Mouse (Mus musculus) spleen, adult 2 months (tissue): ENCODE data around the gene Ice2. TPM values are rescaled to one million over a fixed set of nuclear protein-coding genes. Genes with fewer than 3 reads are reported as not detected.

Experiments
- DNase-seq, 2 experiments: peaks; one replicate each; pipeline versions ENCODE4 v3.0.0 to v3.0.0-alpha.2; 2012 to 2021; ENCODE audit warnings: low spot score in 2 of 2, low read depth in 1 of 2
- H3K27ac ChIP-seq: fragments of 200-500 bp; 2 replicates; pipeline ENCODE4 v1.5.1; 2012; ENCODE audit warnings: low read length, inconsistent platforms; ENCODE audit not compliant: insufficient read depth
- H3K27me3 ChIP-seq: fragments of 200-500 bp; 2 replicates; pipeline ENCODE4 v1.6.1; 2012; ENCODE audit warnings: mild to moderate bottlenecking, moderate library complexity, low read length, inconsistent platforms; ENCODE audit not compliant: control insufficient read depth, insufficient read depth
- H3K36me3 ChIP-seq: fragments of 200-500 bp; 2 replicates; pipeline ENCODE4 v1.6.1; 2012; ENCODE audit warnings: mild to moderate bottlenecking, low read length, inconsistent platforms; ENCODE audit not compliant: control insufficient read depth, insufficient read depth
- H3K4me1 ChIP-seq: fragments of 200-500 bp; 2 replicates; pipeline ENCODE4 v1.6.1; 2011; ENCODE audit warnings: inconsistent platforms; ENCODE audit not compliant: control insufficient read depth, insufficient read depth, insufficient read length
- H3K4me3 ChIP-seq: fragments of 200-500 bp; 2 replicates; pipeline ENCODE4 v1.5.1; 2011; ENCODE audit warnings: mild to moderate bottlenecking, inconsistent platforms; ENCODE audit not compliant: insufficient read depth, insufficient read length; ENCODE audit errors: extremely low read depth
- CTCF ChIP-seq: fragments of 200-500 bp; IDR thresholded peaks from 2 replicates; pipeline ENCODE4 v1.5.1; 2011; ENCODE audit warnings: mild to moderate bottlenecking, inconsistent platforms; ENCODE audit not compliant: insufficient read depth, insufficient read length, insufficient replicate concordance; ENCODE audit errors: extremely low read depth
- POLR2A ChIP-seq: fragments of 200-500 bp; IDR thresholded peaks from 2 replicates; pipeline ENCODE4 v1.6.1; 2011; ENCODE audit warnings: low read depth, low read length, inconsistent platforms
- WGBS: fragments of 180-500 bp; shearing (Covaris S2); methylation state at CpG from one replicate; pipeline ENCODE4 v1.1.7; 2018; 5-methylcytosine and 5-hydroxymethylcytosine counted together
- polyA plus RNA-seq: library from polyadenylated mRNA; depleted of rRNA; stranded (reverse); fragments of >200 nt; gene quantifications from 2 replicates; pipeline ENCODE4 v1.2.3, GENCODE M21; 2012

Gene Ice2
- polyA plus RNA-seq, 1 experiment, result 2.6 TPM

DNA sequence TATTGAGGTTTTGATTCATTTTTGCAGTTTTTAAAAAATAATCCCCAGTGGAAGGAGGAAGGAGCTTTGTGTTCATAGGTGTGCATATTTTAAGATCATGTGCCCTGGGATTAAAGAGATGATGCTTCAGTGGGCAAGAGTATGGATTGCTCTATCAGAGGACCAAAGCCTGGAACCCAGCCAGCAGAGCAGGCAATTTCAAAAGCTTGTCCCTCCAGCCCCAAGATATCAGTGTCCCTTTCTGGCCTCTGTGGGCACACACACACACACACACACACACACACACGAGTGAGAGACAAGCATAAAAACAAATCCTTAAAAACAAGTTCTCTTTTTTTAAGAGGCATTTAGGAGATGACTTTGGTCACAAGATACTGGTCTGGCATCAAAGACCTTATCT lies 17.2 kb upstream of the Ice2 start:
- no peak overlapping the region for H3K4me3 ChIP-seq
- H3K4me1 ChIP-seq, result peaks cover 10% of the 10 kb centered on the region; the same call in 1 of the 2 replicates
- H3K27ac ChIP-seq, result no peak overlapping the region
- no peaks in the 10 kb centered on the region for H3K27me3 ChIP-seq
- WGBS, result 64% methylated on average over 1 of the region's 1 CpGs
- no peak for DNase-seq
- TF ChIP-seq CTCF (no peak), POLR2A (no peak)
- no peaks in the 10 kb centered on the region for H3K36me3 ChIP-seq

GRCm38 (mm10) chr9:69381741-69382140 lies 16.0 kb upstream of the Ice2 start:
- TF ChIP-seq POLR2A (no peak), CTCF (no peak)
- no peaks in the 10 kb centered on the region for H3K27me3 ChIP-seq
- H3K36me3 ChIP-seq, result no peaks in the 10 kb centered on the region
- H3K27ac ChIP-seq, result no peak overlapping the region
- no peak for DNase-seq
- H3K4me1 ChIP-seq, result peaks cover 10% of the 10 kb centered on the region; the same call in 1 of the 2 replicates
- no peak overlapping the region for H3K4me3 ChIP-seq
- 69% methylated on average over 7 of the region's 7 CpGs for WGBS

- TF ChIP-seq CTCF, result no peak
- no peak for TF ChIP-seq POLR2A
- Histone ChIP-seq H3K4me3 (no peak overlapping the region), H3K27me3 (no peaks in the 10 kb centered on the region), H3K36me3 (no peaks in the 10 kb centered on the region), H3K4me1 (no peaks in the 10 kb centered on the region), H3K27ac (no peak overlapping the region)
- DNase-seq, result no peak
- WGBS, result 96% methylated on average over 17 of the region's 17 CpGs
These were observed 13.2 kb upstream of the Ice2 start for GRCm38 (mm10) chr9:69384475-69384874.

GRCm38 (mm10) chr9:69384905-69385304 lies 12.8 kb upstream of the Ice2 start:
- WGBS, result 90% methylated on average over 1 of the region's 1 CpGs
- Histone ChIP-seq H3K4me3 (no peak overlapping the region), H3K36me3 (no peaks in the 10 kb centered on the region), H3K27me3 (no peaks in the 10 kb centered on the region), H3K27ac (no peak overlapping the region), H3K4me1 (no peaks in the 10 kb centered on the region)
- no peak for DNase-seq
- TF ChIP-seq CTCF (no peak), POLR2A (no peak)

DNA sequence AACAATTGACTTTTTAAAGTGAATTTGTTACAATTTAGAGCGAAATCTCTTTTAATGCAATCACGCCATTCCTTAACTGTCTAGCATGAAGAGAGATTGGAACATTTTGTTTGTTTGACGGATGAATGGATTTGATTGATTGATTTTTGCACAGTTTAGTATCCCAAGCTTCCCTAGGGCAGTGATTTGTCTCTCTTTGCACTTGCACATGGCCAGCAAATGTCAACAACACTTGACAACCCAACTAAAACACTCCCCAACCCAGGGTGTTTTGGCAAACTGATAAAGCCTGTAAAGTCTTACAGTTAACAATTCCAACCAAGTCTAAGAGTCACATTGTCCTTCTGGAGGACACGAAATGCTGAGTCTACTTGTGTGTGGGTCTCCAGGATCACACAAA lies 10.4 kb upstream of the Ice2 start:
- Histone ChIP-seq H3K4me3 (no peak overlapping the region), H3K27me3 (no peaks in the 10 kb centered on the region), H3K4me1 (no peaks in the 10 kb centered on the region), H3K27ac (no peak overlapping the region), H3K36me3 (no peaks in the 10 kb centered on the region)
- 91% methylated on average over 4 of the region's 4 CpGs for WGBS
- DNase-seq, result no peak
- no peak for TF ChIP-seq CTCF
- no peak for TF ChIP-seq POLR2A

DNA sequence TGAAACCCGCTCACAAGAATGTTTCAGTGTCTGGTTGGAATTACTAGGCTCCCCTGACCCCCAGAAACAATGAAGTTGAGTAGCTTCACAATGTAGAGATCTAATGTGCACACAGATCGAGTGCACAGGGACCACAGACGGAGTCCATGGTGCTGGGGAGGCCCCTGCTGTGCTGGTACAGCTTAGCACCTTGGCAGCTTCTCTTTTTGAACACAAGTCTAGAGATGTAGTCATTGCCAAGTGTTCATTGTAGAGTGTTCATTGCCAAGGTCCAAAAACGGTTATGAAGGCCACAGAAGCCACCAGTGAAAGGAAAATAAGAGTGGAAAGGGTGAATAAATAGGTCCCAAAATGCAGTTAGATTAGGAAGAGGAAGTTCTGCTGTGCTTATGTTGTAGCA lies 7.1 kb upstream of the Ice2 start:
- Histone ChIP-seq H3K4me1 (no peaks in the 10 kb centered on the region), H3K27me3 (no peaks in the 10 kb centered on the region), H3K27ac (no peak overlapping the region), H3K36me3 (no peaks in the 10 kb centered on the region), H3K4me3 (no peak overlapping the region)
- no peak for DNase-seq
- no peak for TF ChIP-seq POLR2A
- TF ChIP-seq CTCF, result no peak
- 72% methylated on average over 4 of the region's 4 CpGs for WGBS

DNA sequence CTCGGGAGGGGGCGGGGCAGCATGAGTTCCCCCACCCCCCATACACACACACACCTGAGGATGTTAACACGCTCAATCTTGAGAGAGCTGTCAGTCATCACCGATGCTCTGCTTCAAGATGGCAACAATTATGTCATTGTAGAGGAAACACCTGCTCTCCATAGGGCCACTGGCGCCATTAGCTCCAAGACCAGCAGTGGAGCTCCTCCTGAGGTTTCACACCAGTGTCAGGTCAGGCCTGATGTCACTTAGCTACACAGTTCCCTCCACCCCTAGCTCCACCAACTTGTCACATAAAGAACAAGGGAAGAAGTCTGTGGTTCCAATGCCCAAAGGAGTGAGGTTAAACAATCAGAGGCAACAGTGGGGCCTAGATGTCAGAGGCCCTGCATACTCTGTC lies 3.5 kb upstream of the Ice2 start:
- Histone ChIP-seq H3K36me3 (no peaks in the 10 kb centered on the region), H3K27me3 (no peaks in the 10 kb centered on the region), H3K27ac (no peak overlapping the region), H3K4me3 (no peak overlapping the region), H3K4me1 (no peaks in the 10 kb centered on the region; the same call in 1 of the 2 replicates)
- no peak for DNase-seq
- TF ChIP-seq POLR2A (no peak), CTCF (no peak)
- 62% methylated on average over 5 of the region's 5 CpGs for WGBS
